Mouse (Mus musculus) brain, embryonic 14.5 days (tissue): ENCODE results near the gene Clcn5. TPM values are rescaled to one million over a fixed set of nuclear protein-coding genes. Genes with fewer than 3 reads are reported as not detected.
A peak's percentile ranks its signal among the peaks of the same experiment; 100 is the strongest.

Experiments
- DNase-seq: peaks from one replicate; pipeline ENCODE4 v3.0.0-alpha.2; 2011; ENCODE audit warnings: low read depth
- CTCF ChIP-seq: fragments of 200-500 bp; IDR thresholded peaks from 2 replicates; pipeline ENCODE4 v1.5.1; 2012; ENCODE audit warnings: inconsistent platforms, mild to moderate bottlenecking, moderate library complexity, borderline replicate concordance; ENCODE audit not compliant: insufficient read depth, insufficient read length; ENCODE audit errors: extremely low read depth
- POLR2A ChIP-seq: fragments of 200-500 bp; IDR thresholded peaks from 2 replicates; pipeline ENCODE4 v1.6.1; 2012; ENCODE audit warnings: mild to moderate bottlenecking, inconsistent platforms, borderline replicate concordance; ENCODE audit not compliant: poor library complexity, insufficient read depth, insufficient read length, severe bottlenecking; ENCODE audit errors: extremely low read depth
- polyA plus RNA-seq: library from polyadenylated mRNA; depleted of rRNA; stranded (reverse); fragments of >200 nt; gene quantifications from 2 replicates; pipeline ENCODE4 v1.2.3, GENCODE M21; 2012

Gene Clcn5
- polyA plus RNA-seq, 1 experiment: 13.2 TPM

DNA sequence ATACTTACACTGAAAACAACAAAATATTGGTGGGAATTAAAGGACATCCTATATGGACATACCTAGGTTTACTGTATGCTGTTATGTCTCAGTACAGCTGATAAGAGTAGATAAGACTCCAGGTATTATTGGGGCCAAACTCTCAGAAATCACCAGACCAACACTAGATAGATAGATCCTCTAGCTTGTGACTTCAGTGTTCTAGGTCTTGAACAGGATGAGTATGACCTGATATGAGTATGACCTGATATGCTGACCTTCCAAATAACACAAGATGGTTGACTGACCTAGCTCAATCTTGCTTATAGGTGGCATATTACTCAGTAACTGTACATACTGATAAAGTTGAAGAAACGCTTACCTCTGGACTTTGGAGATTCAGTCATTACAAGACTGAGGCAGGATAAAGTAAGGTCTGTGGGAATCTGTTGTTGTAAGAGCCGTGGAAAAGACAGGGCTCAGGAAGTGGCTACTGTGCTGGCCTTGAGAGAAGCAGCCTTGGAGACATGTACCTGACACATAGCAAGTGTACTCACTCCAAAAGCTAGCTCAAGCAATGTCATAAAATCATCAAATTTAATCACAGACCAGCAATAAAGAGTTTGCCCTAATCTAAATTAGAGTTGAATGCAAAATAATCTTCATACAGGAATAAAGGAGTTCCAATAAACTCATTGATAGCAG lies 32.0 kb downstream of the Clcn5 start:
- TF ChIP-seq CTCF: no peak
- TF ChIP-seq POLR2A: no peak
- no peak for DNase-seq

- no peak for DNase-seq
- TF ChIP-seq POLR2A (no peak), CTCF (no peak)
Measured at GRCm38 (mm10) chrX:7282636-7283035, 36.5 kb downstream of the Clcn5 start.

DNA sequence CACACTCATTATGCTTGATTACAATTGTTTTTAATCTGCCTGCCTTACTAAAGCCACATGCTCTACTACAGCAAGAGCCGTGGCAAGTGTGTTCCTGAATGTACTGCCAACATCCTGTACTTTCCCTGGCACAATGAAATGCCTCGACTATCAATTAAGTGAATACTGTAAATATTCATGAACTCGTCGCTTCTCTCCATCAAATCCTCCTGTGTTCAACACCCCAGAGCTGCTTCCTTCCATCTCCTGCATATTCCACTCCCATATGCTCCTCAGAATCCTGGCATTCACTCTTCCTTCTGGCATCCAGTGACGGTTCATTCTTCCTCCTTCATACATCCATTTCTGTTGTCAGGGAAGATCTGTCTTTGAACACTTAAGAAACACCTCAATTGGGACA lies 39.4 kb downstream of the Clcn5 start:
- no peak for TF ChIP-seq POLR2A
- no peak for TF ChIP-seq CTCF
- DNase-seq: peak; percentile 72

DNA sequence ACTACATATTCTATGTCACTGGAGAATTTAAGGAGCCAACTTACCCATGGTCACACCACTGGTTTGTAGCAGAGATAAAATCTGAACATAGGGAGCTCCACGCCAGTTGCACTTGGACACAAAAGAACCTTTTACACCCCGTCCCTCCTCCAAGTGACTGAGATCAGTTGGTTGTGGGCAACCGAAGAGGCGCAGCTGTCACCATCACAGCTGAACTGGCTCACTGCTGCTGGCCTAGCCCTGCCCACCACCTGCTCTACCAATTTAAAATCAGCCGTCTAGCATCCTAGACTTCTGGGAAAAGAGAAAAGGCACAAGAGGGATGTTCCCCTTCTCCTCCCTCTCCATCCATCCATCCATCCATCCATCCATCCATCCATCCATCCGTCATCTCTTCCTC lies 42.6 kb downstream of the Clcn5 start:
- peak; percentile 31 for DNase-seq
- TF ChIP-seq POLR2A: no peak

DNA sequence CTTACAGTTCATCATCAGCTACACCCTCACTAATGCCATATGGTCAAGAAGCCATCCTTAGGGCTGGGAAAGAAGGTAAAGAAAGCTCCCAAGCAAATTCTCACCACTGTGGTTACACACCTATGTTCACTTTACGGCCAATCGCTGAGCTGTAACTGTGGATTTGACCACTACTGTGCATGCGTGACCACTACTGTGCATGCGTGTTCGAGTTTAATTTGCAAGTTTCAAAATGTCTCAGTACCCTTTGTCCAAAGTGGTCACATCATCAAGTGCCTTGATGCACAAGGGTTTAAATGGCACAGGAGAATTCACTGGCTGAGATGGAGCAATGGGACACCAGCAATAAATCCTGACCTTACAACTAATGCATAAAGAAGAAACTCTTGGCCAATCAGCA lies 58.0 kb downstream of the Clcn5 start:
- no peak for DNase-seq
- TF ChIP-seq CTCF (no peak), POLR2A (no peak)

DNA sequence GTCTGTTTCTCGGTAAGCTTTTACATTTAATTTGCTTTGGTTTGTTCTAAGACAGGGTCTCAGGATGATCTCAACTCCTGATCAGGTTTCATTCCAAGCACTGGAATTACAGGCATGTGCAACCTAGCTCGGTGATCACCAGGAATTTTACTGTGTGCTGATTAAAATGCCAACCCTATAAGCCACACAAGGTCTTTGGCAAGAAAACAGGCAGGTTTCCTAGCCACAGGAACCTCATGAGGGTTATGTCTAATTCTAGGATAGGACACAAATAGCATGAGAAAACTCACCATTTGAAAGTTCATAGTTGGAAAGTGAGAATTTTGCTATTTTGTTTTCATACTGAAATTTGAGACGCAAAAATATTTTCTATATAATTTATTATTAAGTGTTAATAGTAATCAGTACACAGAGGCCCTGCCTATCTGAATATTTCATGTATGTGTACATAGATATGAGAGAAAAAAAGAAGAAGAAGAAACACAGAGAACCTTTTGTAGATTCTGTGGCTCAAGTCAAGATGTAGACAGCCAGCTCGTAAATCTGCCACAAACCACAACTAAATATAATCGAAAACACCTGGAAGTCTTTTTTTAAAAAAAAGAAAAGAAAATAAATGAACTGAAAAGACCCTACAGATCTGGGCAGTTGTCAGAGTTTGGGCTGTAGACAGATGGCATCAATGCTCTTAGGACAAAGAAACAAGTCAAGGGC lies 58.6 kb downstream of the Clcn5 start:
- TF ChIP-seq POLR2A (no peak), CTCF (no peak)
- no peak for DNase-seq

GRCm38 (mm10) chrX:7259718-7260117 lies 59.4 kb downstream of the Clcn5 start:
- TF ChIP-seq POLR2A: no peak
- TF ChIP-seq CTCF: no peak

GRCm38 (mm10) chrX:7256022-7256421 lies 63.1 kb downstream of the Clcn5 start:
- TF ChIP-seq POLR2A (no peak), CTCF (no peak)
- no peak for DNase-seq

More at GRCm38 (mm10) chrX:7259718-7260117, 59.4 kb downstream of the Clcn5 start:
- no peak for DNase-seq

- no peak for DNase-seq
- no peak for TF ChIP-seq CTCF
Measured at GRCm38 (mm10) chrX:7204099-7204498, 115.1 kb downstream of the Clcn5 start.

DNA sequence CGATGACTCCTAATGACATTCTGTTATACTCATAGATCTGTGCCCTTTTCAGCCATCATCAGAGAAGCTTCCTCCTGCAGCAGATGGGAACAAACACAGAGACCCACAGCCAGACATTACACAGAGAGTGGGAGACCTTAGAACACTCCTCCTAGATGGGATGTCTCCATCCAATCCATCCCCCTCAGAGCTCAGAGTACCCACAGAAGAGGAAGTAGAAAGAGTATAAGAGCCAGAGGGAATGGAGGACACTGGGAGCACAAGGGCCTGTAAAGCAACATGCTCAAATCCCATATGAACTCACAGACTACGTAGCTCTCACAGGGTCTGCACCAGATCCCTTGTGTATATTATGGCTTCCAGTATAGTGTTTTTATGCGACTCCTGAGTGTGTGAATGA lies 115.6 kb downstream of the Clcn5 start:
- no peak for TF ChIP-seq POLR2A
- TF ChIP-seq CTCF: no peak

GRCm38 (mm10) chrX:7197833-7198232 lies 121.3 kb downstream of the Clcn5 start:
- no peak for DNase-seq

More for the DNA sequence above, 115.6 kb downstream of the Clcn5 start:
- DNase-seq: no peak

GRCm38 (mm10) chrX:7190816-7191215 lies 128.3 kb downstream of the Clcn5 start:
- TF ChIP-seq CTCF (no peak), POLR2A (no peak)
- DNase-seq: no peak

More at GRCm38 (mm10) chrX:7197833-7198232, 121.3 kb downstream of the Clcn5 start:
- TF ChIP-seq CTCF: no peak
- TF ChIP-seq POLR2A: no peak
